Mouse (Mus musculus) testis, adult 2 months (tissue): Measurements from ENCODE around the gene Ndufb6. TPM values are rescaled to one million over a fixed set of nuclear protein-coding genes. Genes with fewer than 3 reads are reported as not detected.

ENCODE experiments used
- H3K27ac ChIP-seq: fragments of 200-500 bp; 2 replicates; pipeline ENCODE4 v1.5.1; 2012; ENCODE audit warnings: low read depth, low read length; ENCODE audit not compliant: control insufficient read depth, insufficient read depth
- H3K27me3 ChIP-seq: fragments of 200-500 bp; 2 replicates; pipeline ENCODE4 v1.6.1; 2012; ENCODE audit warnings: mild to moderate bottlenecking, low read length, moderate library complexity; ENCODE audit not compliant: control insufficient read depth, insufficient read depth
- H3K36me3 ChIP-seq: fragments of 200-500 bp; 2 replicates; pipeline ENCODE4 v1.6.1; 2012; ENCODE audit warnings: mild to moderate bottlenecking, low read length; ENCODE audit not compliant: control insufficient read depth, insufficient read depth
- H3K4me1 ChIP-seq: fragments of 200-500 bp; 2 replicates; pipeline ENCODE4 v1.6.1; 2012; ENCODE audit warnings: low read length; ENCODE audit not compliant: control insufficient read depth, insufficient read depth
- H3K4me3 ChIP-seq: fragments of 200-500 bp; 2 replicates; pipeline ENCODE4 v1.5.1; 2012; ENCODE audit warnings: low read depth, mild to moderate bottlenecking, low read length, moderate library complexity, mixed read lengths; ENCODE audit not compliant: control insufficient read depth
- CTCF ChIP-seq: fragments of 200-500 bp; IDR thresholded peaks from 2 replicates; pipeline ENCODE4 v1.5.1; 2012; ENCODE audit warnings: low read depth, mild to moderate bottlenecking, inconsistent platforms, low read length, moderate library complexity; ENCODE audit not compliant: control insufficient read depth, insufficient read depth, insufficient replicate concordance
- POLR2A ChIP-seq: fragments of 200-500 bp; IDR thresholded peaks from 2 replicates; pipeline ENCODE4 v1.6.1; 2012; ENCODE audit warnings: low read depth, mild to moderate bottlenecking, inconsistent platforms, low read length, moderate library complexity; ENCODE audit not compliant: control insufficient read depth
- polyA plus RNA-seq: library from polyadenylated mRNA; depleted of rRNA; stranded (reverse); fragments of >200 nt; gene quantifications from 2 replicates; pipeline ENCODE4 v1.2.3, GENCODE M21; 2012

Gene Ndufb6
- polyA plus RNA-seq, 1 experiment = 58.2 TPM

- TF ChIP-seq POLR2A = no peak
- TF ChIP-seq CTCF = no peak
- Histone ChIP-seq H3K36me3 (no peaks in the 10 kb centered on the region), H3K27ac (peak overlapping the region; percentile 46; the same call in 1 of the 2 replicates), H3K27me3 (no peaks in the 10 kb centered on the region), H3K4me1 (no peaks in the 10 kb centered on the region; the same call in 1 of the 2 replicates), H3K4me3 (peak overlapping the region; percentile 94)
These were observed 343 bp downstream of the Ndufb6 start for GRCm38 (mm10) chr4:40278880-40279275.

DNA sequence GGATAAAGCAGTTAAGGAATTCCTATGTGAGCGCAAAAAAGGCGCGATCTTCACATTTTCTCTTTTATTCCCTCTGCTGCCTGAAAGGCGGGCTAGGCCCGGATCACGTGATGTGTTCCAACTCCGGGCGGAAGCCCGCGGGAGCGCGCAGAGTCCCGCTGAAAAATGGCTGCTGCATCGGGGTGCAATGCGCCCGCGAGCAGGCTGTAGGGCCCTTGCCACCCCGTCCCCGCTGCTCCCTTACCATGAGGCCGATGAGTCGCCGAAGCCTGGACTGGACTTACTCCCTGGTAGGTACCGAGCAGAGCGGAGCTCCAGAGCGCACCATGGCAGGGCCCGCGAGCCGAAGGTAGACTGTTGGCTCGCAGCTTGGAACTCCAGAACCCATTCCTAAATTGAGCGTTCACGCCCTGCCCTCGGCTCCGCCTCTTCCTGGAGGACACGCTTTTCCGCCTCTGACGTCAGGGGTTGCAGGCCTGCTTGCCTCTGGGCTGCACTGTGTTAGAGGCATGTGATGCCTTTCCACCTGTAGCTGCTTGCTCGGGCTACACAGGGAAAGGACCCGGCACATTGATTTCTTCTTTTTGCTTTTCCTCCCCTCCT is 9.7 kb downstream of the Ndufb6 start, which contains the start of the genes Smim27 and Topors:
Gene Smim27, plus strand, starts transcription at position 150 of the 603 bp plus-strand sequence.
Gene Topors, minus strand, starts transcription at position 421 of the 603 bp plus-strand sequence.
- no peaks in the 10 kb centered on the region; the same call in 1 of the 2 replicates for H3K36me3 ChIP-seq
- peak within 1 kb of the TSS; percentile 98 for H3K27ac ChIP-seq
- TF ChIP-seq CTCF (no peak), POLR2A (peak; percentile 97)
- no peaks in the 10 kb centered on the region for H3K27me3 ChIP-seq
- H3K4me1 ChIP-seq = peaks cover 11% of the 10 kb centered on the region
- H3K4me3 ChIP-seq = peak within 1 kb of the TSS; percentile 96

- peak overlapping the region; percentile 98 for H3K27ac ChIP-seq
- TF ChIP-seq POLR2A (no peak), CTCF (no peak)
- H3K4me1 ChIP-seq = peaks cover 11% of the 10 kb centered on the region
- peak overlapping the region; percentile 96 for H3K4me3 ChIP-seq
- no peaks in the 10 kb centered on the region; the same call in 1 of the 2 replicates for H3K36me3 ChIP-seq
- H3K27me3 ChIP-seq = no peaks in the 10 kb centered on the region
These were observed 10.4 kb downstream of the Ndufb6 start for GRCm38 (mm10) chr4:40268835-40269234.

- no peaks in the 10 kb centered on the region for H3K27me3 ChIP-seq
- H3K36me3 ChIP-seq = no peaks in the 10 kb centered on the region; the same call in 1 of the 2 replicates
- TF ChIP-seq POLR2A = peak; percentile 84
- TF ChIP-seq CTCF = no peak
- H3K27ac ChIP-seq = peak overlapping the region; percentile 98
- H3K4me3 ChIP-seq = peak overlapping the region; percentile 96
- H3K4me1 ChIP-seq = peaks cover 11% of the 10 kb centered on the region
These were observed 10.9 kb downstream of the Ndufb6 start for GRCm38 (mm10) chr4:40268204-40268813.

DNA sequence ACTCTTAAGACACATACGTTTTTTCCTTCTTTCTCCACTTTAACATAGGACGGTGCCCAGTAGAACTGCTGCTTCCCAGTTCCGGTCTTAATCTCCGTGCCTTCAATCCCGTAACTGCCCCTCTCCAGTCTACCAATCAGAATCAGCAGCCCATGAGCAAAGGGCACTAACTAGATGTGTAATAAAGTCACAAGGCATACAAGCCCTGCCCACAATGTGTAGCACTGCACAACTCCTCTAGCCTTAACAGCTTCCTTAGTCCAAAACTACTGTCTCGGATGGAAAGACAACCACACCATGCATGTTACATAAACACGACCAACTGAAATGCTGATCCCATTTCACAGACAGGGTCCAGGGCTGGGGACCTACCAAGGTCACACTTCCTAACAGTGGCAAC is 11.5 kb downstream of the Ndufb6 start:
- TF ChIP-seq CTCF = no peak
- TF ChIP-seq POLR2A = no peak
- Histone ChIP-seq H3K4me3 (peak overlapping the region; percentile 96), H3K4me1 (peaks cover 11% of the 10 kb centered on the region), H3K27me3 (no peaks in the 10 kb centered on the region), H3K27ac (peak overlapping the region; percentile 98), H3K36me3 (no peaks in the 10 kb centered on the region; the same call in 1 of the 2 replicates)

DNA sequence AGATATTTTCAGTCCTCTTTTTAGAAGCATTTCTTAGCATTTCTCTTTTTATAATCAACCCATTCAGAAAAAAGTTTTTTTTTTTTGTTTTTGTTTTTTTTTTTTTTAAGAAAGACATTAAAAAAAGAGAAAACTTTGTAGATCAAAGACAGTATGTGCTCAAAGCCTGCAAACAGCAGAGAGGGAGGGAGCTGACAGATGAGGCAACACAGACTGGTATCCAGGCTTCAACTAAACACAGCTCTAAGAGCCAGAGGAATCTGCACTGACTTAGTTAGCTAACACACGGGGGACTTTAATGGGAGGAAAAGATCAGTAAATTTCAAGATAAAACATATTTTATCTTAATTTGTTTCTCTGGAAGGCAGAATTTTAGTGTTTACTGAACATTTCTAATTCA is 14.9 kb downstream of the Ndufb6 start:
- H3K27ac ChIP-seq = no peak overlapping the region
- H3K36me3 ChIP-seq = peaks cover 7% of the 10 kb centered on the region

GRCm38 (mm10) chr4:40254385-40255103 is 24.7 kb downstream of the Ndufb6 start:
- TF ChIP-seq CTCF (no peak), POLR2A (no peak)
- H3K4me1 ChIP-seq = no peaks in the 10 kb centered on the region
- H3K27me3 ChIP-seq = no peaks in the 10 kb centered on the region
- H3K36me3 ChIP-seq = peaks cover 1% of the 10 kb centered on the region; the same call in 1 of the 2 replicates
- no peak overlapping the region for H3K27ac ChIP-seq
- no peak overlapping the region for H3K4me3 ChIP-seq

More for the DNA sequence above, 14.9 kb downstream of the Ndufb6 start:
- H3K4me3 ChIP-seq = no peak overlapping the region
- no peak for TF ChIP-seq CTCF
- no peak for TF ChIP-seq POLR2A
- peaks cover 6% of the 10 kb centered on the region for H3K4me1 ChIP-seq
- H3K27me3 ChIP-seq = no peaks in the 10 kb centered on the region
